Comparison of ENCODE assay signal across 8 mouse cellular contexts in the genomic region with DNA sequence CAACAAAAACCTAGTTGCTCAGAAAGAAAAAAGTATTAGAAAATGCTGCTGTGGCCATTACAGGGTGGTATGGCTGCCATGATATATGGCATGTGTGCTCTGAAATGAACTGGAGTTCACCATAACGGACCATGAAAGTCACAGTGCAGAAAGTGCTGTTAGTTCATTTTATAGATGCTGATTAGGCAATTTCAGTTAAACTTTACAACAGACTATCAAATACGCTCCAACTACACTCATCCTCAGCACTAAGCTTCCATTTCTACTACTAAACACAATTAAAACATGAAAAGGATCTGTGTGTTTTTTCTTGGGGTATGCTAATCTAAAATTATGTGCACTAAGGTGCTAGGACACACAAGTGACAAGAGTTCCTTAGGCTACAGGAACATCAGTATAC.
DNase-seq lines count a peak whose midpoint lies in the region; ATAC-seq and TF ChIP-seq lines count a peak whose summit lies in the region.

No protein-coding gene starts in this region.

- H3K4me1 ChIP-seq in CH12.LX (ENCODE audit: control insufficient read depth in 1 of 2, insufficient read depth in 2 of 2): peaks cover 5 to 69% of the 10 kb centered on the region in 2 experiments; a peak in 2 of 4 replicates
- peaks cover 30% of the 10 kb centered on the region for H3K4me1 ChIP-seq in forebrain, embryonic 16.5 days (replicated peaks; ENCODE audit: control insufficient read depth, insufficient read depth, low read length)
- peaks cover 36% of the 10 kb centered on the region for H3K4me1 ChIP-seq in liver, embryonic 15.5 days (replicated peaks)

- H3K9ac ChIP-seq in CH12.LX (ENCODE audit: insufficient read depth, low read depth): peak overlapping the region; percentile 87; the same call in 1 of the 2 replicates
- H3K9ac ChIP-seq in forebrain, embryonic 16.5 days (replicated peaks; ENCODE audit: low read depth, low read length): no peak overlapping the region
- H3K9ac ChIP-seq in liver, embryonic 15.5 days: peak overlapping the region; percentile 83

- 0 out of 2 replicates have a peak overlapping the region, but pooled peaks have one; percentile 95 for H3K27ac ChIP-seq in gastrocnemius, adult 2 months
- no peak overlapping the region for H3K27ac ChIP-seq in CH12.LX (ENCODE audit: insufficient read depth, low read depth)
- no peak overlapping the region for H3K27ac ChIP-seq in forebrain, embryonic 16.5 days (ENCODE audit: low read length)
- H3K27ac ChIP-seq in liver, embryonic 15.5 days (replicated peaks): no peak overlapping the region

- peaks cover 3 to 34% of the 10 kb centered on the region in 2 experiments for H3K36me3 ChIP-seq in CH12.LX (replicated peaks in 1 of 2; ENCODE audit: control insufficient read depth in 1 of 2, insufficient read depth in 1 of 2, low read length in 1 of 2)
- H3K36me3 ChIP-seq in forebrain, embryonic 16.5 days (ENCODE audit: control insufficient read depth, insufficient read depth): no peaks in the 10 kb centered on the region
- H3K36me3 ChIP-seq in liver, embryonic 15.5 days (replicated peaks): no peaks in the 10 kb centered on the region

- dilution Hi-C loops in CH12.LX (cut with MboI; ENCODE audit: extremely low pct_ligation_motif_present, extremely low pct_unique_long_range_greater_than_20kb, low sequenced_read_pairs): no loop called here

- in situ Hi-C loops in CH12.LX (cut with MboI; ENCODE audit: low pct_ligation_motif_present, low pct_unique_long_range_greater_than_20kb, low sequenced_read_pairs): no loop called here

- no peak for TF ChIP-seq CTCF in gastrocnemius, adult 2 months (IDR thresholded peaks at IDR 0.05)
- no peak for TF ChIP-seq CTCF in CH12.LX (conservative IDR thresholded peaks at IDR 0.05 in 1 of 2, IDR thresholded peaks at IDR 0.05 in 1 of 2; ENCODE audit: low read depth in 2 of 2, low read length in 2 of 2)

- intact Hi-C loops in gastrocnemius, adult 2 months (cut with DNase I): loop anchor here (5.0 kb wide), 1 partner anchor 116 kb away; no protein-coding TSS in a partner anchor
- intact Hi-C loops in gastrocnemius, postnatal 36 days (cut with DNase I): loop anchor here (5.0 kb wide), 2 partner anchors 41 to 111 kb away; no protein-coding TSS in a partner anchor

- no peaks in the 10 kb centered on the region for H3K27me3 ChIP-seq in CH12.LX (replicated peaks)
- no peaks in the 10 kb centered on the region for H3K27me3 ChIP-seq in forebrain, embryonic 16.5 days (replicated peaks; ENCODE audit: control insufficient read depth, insufficient read depth, low read length)
- no peaks in the 10 kb centered on the region for H3K27me3 ChIP-seq in liver, embryonic 15.5 days

- H3K79me2 ChIP-seq in CH12.LX (replicated peaks; ENCODE audit: control insufficient read depth, extremely low read depth, insufficient read depth, poor library complexity, severe bottlenecking): peaks cover 43% of the 10 kb centered on the region

- ATAC-seq in forebrain, embryonic 16.5 days: no peak
- ATAC-seq in liver, embryonic 15.5 days (ENCODE audit: insufficient read depth): no peak

- TF ChIP-seq POLR2A in CH12.LX (IDR thresholded peaks at IDR 0.05; ENCODE audit: low read depth, low read length): no peak

- DNase-seq in gastrocnemius, adult 2 months: no peak
- DNase-seq in gastrocnemius, postnatal 4 days (ENCODE audit: low spot score in 2 of 2): no peak
- DNase-seq in CH12.LX (ENCODE audit: extremely low read depth): no peak
- no peak for DNase-seq in thymus, postnatal 10 days (ENCODE audit: low spot score in 2 of 2)
- DNase-seq in urinary bladder, adult 2 months (ENCODE audit: low spot score): no peak
- no peak for DNase-seq in gastrocnemius, postnatal 36 days

- H3K9me3 ChIP-seq in CH12.LX (replicated peaks; ENCODE audit: low read length): no peaks in the 10 kb centered on the region
- H3K9me3 ChIP-seq in forebrain, embryonic 16.5 days (ENCODE audit: control insufficient read depth, low read length): no peaks in the 10 kb centered on the region
- no peaks in the 10 kb centered on the region for H3K9me3 ChIP-seq in liver, embryonic 15.5 days (replicated peaks)

- peak overlapping the region; percentile 98 for H3K4me2 ChIP-seq in CH12.LX (ENCODE audit: insufficient read depth, low read depth, poor library complexity, severe bottlenecking)
- peak overlapping the region; percentile 79 for H3K4me2 ChIP-seq in forebrain, embryonic 16.5 days (ENCODE audit: low read length)
- H3K4me2 ChIP-seq in liver, embryonic 15.5 days: peak overlapping the region; percentile 89

- peak overlapping the region; percentile 95 for H3K4me3 ChIP-seq in gastrocnemius, adult 2 months
- peak overlapping the region; percentile 68 to 92 (median 87) for H3K4me3 ChIP-seq in CH12.LX (replicated peaks in 1 of 3; ENCODE audit: low read depth in 2 of 3, low read length in 2 of 3, poor library complexity in 1 of 3)
- H3K4me3 ChIP-seq in forebrain, embryonic 16.5 days (replicated peaks; ENCODE audit: low read length): peak overlapping the region; percentile 63; the same call in 1 of the 2 replicates
- H3K4me3 ChIP-seq in liver, embryonic 15.5 days (replicated peaks): peak overlapping the region; percentile 79

- 54% methylated on average over 2 of the region's 2 CpGs for WGBS in forebrain, embryonic 16.5 days
- 49% methylated on average over 2 of the region's 2 CpGs for WGBS in liver, embryonic 15.5 days (ENCODE audit: insufficient replicate concordance)

- TF ChIP-seq EP300 in CH12.LX (IDR thresholded peaks at IDR 0.05; ENCODE audit: low read length): no peak

- TF ChIP-seq RAD21 in CH12.LX (IDR thresholded peaks at IDR 0.05; ENCODE audit: low read depth, low read length): no peak

TF ChIP-seq in CH12.LX, 34 proteins besides CTCF, POLR2A, EP300 and RAD21:
- TF ChIP-seq MAFK (IDR thresholded peaks at IDR 0.05; ENCODE audit: insufficient replicate concordance, low read length) (peak; percentile 89), GABPA (IDR thresholded peaks at IDR 0.05; ENCODE audit: insufficient replicate concordance, low read depth, low read length) (no peak)
